Mouse (Mus musculus) Muller cell, postnatal 12 days (primary cell): ENCODE data around the gene Cbll1.
"Not testable (repeated sequence)": the region's sequence is repeated elsewhere in the genome, so short reads cannot be mapped to it uniquely, and the experiment has no call there.

ENCODE experiments used
- DNase-seq: peaks from one replicate; pipeline ENCODE4 v3.0.0-alpha.2; 2015; ENCODE audit errors: inconsistent ontology term

Cbll1 gene

DNA sequence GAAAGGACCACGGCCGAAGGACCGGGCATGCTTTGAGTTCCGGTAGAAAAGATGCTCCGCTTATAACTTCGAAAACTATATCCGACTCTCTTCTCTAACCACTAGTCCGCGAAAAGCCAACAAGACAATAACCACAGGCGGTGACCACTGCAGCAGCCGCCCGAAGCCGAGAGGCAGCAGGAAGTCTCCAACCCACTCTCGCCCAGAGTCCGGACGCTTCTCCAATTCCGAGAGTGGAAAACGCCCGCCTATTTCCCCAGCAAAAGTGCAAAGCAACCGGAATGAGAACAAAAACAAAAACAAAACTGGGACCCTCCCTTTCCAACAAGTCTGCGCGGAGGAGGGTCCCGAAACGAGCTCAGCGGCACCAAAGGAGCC, 491 bp downstream of the Cbll1 start:
- DNase-seq: no peak

DNA sequence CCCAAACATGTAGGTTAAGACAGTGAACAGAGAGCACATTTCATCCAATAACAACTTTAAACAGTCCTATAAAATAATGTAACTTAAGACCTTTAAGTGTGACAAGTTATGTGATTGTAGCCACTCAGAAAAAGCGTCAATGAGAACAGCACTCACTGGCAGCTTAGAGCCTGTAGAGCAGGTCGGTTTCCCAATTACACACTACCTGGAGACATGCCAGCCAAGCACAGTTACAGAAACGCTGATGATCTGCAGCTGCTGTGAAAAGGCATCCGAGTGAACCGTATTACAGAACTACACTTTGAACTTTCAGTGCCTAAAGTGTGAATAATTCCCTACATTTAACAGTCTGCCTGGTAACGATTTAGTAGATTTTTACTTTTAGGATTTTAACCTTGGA, 13.0 kb downstream of the Cbll1 start:
- DNase-seq: no peak

DNA sequence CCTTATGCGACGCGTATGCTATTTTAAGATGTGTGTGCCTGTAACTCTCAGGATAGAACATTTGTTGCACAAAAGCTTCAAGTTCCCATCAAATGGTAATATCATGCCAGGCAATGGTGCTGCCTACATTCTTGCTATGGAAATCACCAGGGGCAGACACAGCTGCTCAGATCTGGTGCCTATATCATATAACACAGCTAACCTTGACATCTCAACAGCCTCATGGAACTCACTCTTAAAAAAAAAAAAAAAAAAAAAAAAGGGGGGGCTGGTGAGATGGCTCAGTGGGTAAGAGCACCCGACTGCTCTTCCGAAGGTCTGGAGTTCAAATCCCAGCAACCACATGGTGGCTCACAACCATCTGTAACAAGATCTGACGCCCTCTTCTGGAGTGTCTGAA, 21.2 kb downstream of the Cbll1 start:
- DNase-seq: not testable (repeated sequence)

DNA sequence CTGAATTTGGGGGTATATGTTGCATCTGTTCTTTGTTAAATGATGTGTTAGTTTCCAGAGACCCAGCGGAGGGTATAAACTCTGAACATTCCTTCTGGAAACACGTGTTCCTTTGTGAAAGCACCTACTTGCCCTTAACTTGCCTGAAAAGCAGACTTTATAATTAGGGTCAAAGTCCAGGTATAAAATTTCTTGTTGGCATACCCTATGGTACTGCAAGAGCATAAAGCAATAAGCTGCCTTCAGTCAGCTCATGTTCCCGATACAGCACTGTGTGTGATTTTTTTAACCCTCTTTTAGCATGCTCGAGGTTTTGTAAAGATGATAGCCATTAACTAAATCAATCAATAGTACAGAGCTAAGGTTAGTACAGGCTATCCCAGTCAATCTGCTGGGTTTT, 36.8 kb downstream of the Cbll1 start:
- no peak for DNase-seq

DNA sequence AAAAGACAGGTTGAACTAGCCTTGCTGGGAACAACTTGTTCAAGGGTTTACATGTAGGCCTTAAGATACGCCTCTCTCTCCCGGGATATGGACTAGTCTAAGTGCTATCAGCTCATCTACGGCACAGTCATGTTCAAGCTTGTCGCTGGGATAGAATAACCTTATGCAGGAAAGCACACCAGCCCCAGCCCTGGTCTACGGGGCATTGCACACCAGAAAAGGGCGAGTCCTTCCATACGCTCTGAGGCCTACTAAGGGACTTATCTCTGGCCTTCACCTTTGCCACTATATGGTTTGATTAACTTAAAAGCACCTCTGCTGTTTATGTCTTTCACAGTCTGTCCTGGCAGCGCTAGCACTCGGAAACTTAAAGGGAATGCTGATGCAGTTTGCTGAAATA, 38.0 kb downstream of the Cbll1 start:
- no peak for DNase-seq

DNA sequence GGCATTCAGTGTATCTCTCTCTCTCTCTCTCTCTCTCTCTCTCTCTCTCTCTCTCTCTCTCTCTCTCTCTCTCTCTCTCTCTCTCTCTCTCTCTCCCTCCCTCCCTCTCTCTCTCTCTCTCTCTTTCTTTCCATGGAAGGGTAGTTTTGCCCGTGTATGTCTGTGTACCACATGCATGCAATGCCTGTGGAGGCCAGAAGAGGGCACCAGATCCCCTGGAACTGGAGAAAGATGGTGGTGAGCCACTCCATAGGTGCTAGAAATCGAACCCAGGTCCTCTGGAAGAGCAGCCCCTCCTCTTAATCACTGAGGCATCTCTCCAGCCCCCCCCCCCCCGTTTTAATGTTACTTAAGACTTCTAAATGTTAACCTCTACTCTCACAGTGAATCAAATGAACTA, 39.1 kb downstream of the Cbll1 start:
- not testable (repeated sequence) for DNase-seq

DNA sequence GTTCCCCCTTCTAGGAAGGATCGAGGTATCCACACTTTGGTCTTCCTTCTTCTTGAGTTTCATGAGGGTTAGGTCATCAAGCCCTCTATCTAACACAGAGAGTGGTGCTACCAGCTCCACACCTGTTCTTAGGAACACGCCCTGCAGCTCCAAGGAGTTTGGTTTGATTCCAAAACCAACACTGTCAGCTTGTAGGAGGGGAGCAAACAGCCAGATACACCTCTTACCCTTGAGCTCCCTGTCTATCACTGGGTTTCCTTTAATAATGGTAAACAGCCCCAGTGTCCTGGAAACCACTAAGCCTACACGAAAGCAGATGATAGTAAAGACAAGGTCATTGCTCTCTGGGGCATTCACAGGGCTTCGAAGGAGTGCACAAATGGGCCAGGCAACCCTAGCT, 40.9 kb downstream of the Cbll1 start:
- DNase-seq: no peak

DNA sequence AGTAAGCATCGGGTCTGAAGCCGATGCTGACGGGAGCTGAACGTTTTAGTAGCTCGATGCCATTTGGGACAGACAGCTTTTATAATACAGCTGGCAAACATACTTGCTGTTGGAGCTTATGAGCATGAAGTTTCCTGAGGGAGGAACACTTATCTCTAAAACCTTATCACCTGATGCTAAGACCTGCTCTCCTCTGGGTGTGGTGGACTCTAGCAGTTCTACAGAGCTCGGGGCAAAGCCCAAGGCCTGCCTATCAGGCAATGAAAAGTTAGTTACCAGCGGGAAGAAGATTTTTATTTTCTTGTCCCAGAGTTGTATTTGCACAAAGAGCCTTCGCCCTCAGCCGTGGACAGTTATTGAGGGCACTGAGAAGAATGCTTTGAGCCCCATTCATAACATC, 43.1 kb downstream of the Cbll1 start:
- no peak for DNase-seq

DNA sequence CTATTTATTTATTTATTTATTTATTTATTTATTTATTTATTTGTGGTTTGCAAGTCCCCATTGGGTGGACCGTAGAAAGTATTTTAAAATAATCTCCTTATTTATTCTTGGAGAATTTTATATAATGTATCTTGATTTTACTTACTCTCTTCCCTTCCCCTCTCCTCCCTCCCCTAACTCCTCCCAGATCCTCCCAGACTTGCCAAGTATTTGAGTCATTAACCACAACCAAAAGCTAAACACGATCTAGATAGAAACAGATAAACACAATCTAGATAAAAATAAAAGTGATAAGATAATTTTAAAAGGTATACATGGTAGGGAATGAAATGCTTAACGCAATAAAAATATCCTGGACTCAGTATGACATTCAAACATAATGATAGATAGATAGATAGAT, 50.1 kb downstream of the Cbll1 start:
- no peak for DNase-seq

DNA sequence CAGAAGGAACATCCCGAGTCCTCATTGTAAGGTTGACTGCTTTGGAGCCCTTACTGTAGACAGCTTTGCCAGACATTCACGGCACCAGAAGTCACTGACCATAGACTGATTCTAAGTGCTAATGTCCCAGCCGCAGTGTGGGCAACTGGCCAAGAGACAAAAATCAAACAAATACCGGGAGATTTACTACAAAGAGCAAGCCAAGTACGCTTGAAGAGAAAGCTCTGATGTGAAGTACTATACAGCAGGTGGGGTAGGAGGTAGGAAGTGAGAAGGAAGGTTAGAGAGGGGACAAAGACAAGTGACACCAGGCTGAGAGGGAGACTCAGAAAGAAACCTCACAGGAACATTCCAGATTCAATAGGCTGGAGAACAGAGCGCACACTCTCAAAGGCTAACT, 54.6 kb downstream of the Cbll1 start:
- no peak for DNase-seq

DNA sequence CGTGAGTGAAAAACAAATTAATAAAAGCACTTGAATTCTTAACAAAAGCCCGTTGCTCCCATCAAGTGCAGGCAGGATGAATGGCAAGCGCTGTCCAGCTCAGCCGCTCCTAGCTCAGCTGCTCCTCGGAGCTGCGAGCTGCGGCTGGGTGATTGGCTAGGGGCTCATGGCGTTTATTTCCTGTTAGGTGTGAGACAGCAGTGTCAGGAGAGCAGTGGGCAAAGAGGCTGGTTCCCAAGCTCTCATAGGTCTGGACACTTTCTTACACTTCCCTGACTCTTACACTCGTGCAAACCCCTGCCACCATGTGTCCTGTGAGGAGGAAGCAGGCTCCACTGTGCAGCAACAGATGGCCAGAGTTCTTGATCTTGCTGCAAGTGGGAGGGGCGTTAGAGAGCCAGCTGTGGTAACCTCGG, 55.3 kb downstream of the Cbll1 start:
- peak; percentile 35 for DNase-seq

DNA sequence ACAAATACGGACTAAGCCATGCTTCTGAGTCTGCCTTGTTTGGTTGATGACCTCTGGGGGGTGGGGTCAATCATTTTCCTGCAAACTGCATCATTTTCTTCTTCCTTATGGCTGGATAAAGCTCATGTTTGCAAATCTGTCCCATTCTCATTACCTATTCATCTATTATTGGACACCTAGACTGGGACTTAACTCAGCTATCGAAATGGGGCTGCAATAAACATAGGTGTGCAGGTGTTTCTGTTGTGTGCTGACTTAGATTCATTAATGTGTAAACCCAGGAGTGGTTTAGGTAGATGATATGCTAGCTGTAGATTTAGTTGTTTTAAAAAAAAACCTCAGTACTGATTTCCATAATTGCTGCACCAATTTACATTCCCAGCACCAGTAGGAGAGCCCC, 59.8 kb downstream of the Cbll1 start:
- no peak for DNase-seq

DNA sequence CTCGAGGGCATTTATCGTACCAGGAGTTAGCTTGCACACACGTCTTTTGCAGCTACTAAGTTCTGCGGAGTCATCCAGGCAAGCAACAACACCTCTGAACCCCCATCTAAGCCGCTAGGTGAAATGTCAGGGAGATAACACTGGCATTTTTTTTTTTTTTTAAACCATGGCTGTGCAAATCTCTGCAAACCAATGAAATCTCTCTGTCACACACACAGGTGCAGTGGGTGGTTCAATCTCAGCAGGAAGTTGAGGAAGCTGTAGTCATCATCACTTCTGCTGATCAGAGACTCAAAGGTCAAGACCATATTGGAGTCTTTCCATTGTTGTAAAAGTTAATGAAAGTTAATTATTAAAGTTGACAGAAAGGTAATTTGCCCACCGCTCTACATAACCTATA, 61.6 kb downstream of the Cbll1 start:
- DNase-seq: no peak
